Mouse (Mus musculus): Measurements from ENCODE around the gene Jazf1.

DNA sequence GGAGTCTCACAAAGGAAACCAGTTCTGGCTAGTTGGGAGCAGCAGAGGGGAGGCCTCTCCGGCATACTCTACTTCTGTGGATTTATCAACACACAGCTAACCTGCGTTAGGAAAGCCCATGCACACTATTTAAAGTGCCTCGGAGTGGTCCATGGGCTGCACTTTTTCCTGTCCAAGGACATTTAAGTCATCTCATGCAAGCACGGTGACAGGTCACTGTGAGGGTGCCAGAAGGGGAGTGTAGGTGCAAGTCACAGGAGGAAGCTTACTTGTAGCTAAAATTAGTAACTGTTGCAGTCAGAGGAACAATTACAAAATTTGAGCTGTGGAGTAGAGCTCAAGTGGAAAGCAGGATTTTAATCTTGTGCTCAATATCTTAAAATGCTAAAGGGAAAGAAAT, 102.4 kb downstream of the Jazf1 start:
- TF ChIP-seq CTCF (IDR thresholded peaks at IDR 0.05; ENCODE audit: borderline replicate concordance, control insufficient read depth, extremely low read depth, insufficient read depth, low read length, poor library complexity): no peak
- TF ChIP-seq POLR2A (IDR thresholded peaks at IDR 0.05; ENCODE audit: control insufficient read depth, extremely low read depth, insufficient read depth, low read length, poor library complexity): no peak
